9 mouse cellular contexts compared by ENCODE assay signal in genomic region chr6:51206712-51207505, GRCm38 (mm10).
DNase-seq lines count a peak whose midpoint lies in the region; ATAC-seq and TF ChIP-seq lines count a peak whose summit lies in the region.
"Had no signal": no experiment of that assay in that cellular context is flagged by ENCODE, and none has a peak within 500 bp of the region (broad histone marks: within the 10 kb centered on the region; RNA-seq: fewer than 3 reads in every experiment).

No protein-coding gene starts in this region.

- intact Hi-C loops in left cerebral cortex, postnatal 10 days (cut with DNase I) = loop anchor here (5.0 kb wide), 1 partner anchor 650 kb away; no protein-coding TSS in a partner anchor

- TF ChIP-seq CTCF in forebrain, postnatal 0 days (IDR thresholded peaks at IDR 0.05; ENCODE audit: low read depth) = peak; percentile 74
- peak; percentile 81 for TF ChIP-seq CTCF in hindbrain, postnatal 0 days (IDR thresholded peaks at IDR 0.05; ENCODE audit: low read depth)

- H3K27ac ChIP-seq in intestine, embryonic 14.5 days (ENCODE audit: low read depth) = no peak overlapping the region
- H3K27ac ChIP-seq in intestine, embryonic 16.5 days (ENCODE audit: low read length) = no peak overlapping the region; the same call in 1 of the 2 replicates
- H3K27ac ChIP-seq in forebrain, postnatal 0 days (ENCODE audit: low read depth, low read length) = no peak overlapping the region
- 0 out of 2 replicates have a peak overlapping the region, but pooled peaks have one; percentile 54 for H3K27ac ChIP-seq in hindbrain, postnatal 0 days
- peak overlapping the region; percentile 81; the same call in 1 of the 2 replicates for H3K27ac ChIP-seq in midbrain, embryonic 15.5 days
- H3K27ac ChIP-seq: liver, embryonic 15.5 days had no signal

- no peaks in the 10 kb centered on the region for H3K9me3 ChIP-seq in intestine, embryonic 14.5 days (ENCODE audit: control insufficient read depth, low read length)
- H3K9me3 ChIP-seq in intestine, embryonic 16.5 days (ENCODE audit: control insufficient read depth, low read length) = no peaks in the 10 kb centered on the region
- no peaks in the 10 kb centered on the region for H3K9me3 ChIP-seq in forebrain, postnatal 0 days (ENCODE audit: low read length)
- H3K9me3 ChIP-seq in hindbrain, postnatal 0 days (ENCODE audit: low read length) = no peaks in the 10 kb centered on the region
- H3K9me3 ChIP-seq in midbrain, embryonic 15.5 days = no peaks in the 10 kb centered on the region
- H3K9me3 ChIP-seq: liver, embryonic 15.5 days had no signal

- H3K9ac ChIP-seq in intestine, embryonic 14.5 days (ENCODE audit: low read length) = no peak overlapping the region
- H3K9ac ChIP-seq in intestine, embryonic 16.5 days (ENCODE audit: low read depth, low read length) = no peak overlapping the region
- H3K9ac ChIP-seq in forebrain, postnatal 0 days = no peak overlapping the region
- no peak overlapping the region for H3K9ac ChIP-seq in hindbrain, postnatal 0 days (replicated peaks; ENCODE audit: low read length)
- 0 out of 2 replicates have a peak overlapping the region, but pooled peaks have one; percentile 20 for H3K9ac ChIP-seq in midbrain, embryonic 15.5 days
- H3K9ac ChIP-seq: liver, embryonic 15.5 days had no signal

- H3K4me1 ChIP-seq in intestine, embryonic 14.5 days (replicated peaks; ENCODE audit: control insufficient read depth, insufficient read depth, low read length) = peaks cover 15% of the 10 kb centered on the region
- peaks cover 9% of the 10 kb centered on the region for H3K4me1 ChIP-seq in intestine, embryonic 16.5 days (ENCODE audit: control insufficient read depth, insufficient read depth, low read length)
- H3K4me1 ChIP-seq in forebrain, postnatal 0 days (ENCODE audit: insufficient read depth) = peaks cover 3% of the 10 kb centered on the region; the same call in 1 of the 2 replicates
- peaks cover 3% of the 10 kb centered on the region; the same call in 1 of the 2 replicates for H3K4me1 ChIP-seq in hindbrain, postnatal 0 days (ENCODE audit: insufficient read depth, low read length)
- peaks cover 23% of the 10 kb centered on the region for H3K4me1 ChIP-seq in midbrain, embryonic 15.5 days
- H3K4me1 ChIP-seq: liver, embryonic 15.5 days had no signal

- WGBS in intestine, embryonic 14.5 days = 16% methylated on average over 11 of the region's 11 CpGs
- WGBS in intestine, embryonic 16.5 days = 12% methylated on average over 11 of the region's 11 CpGs
- WGBS in forebrain, postnatal 0 days = 9% methylated on average over 11 of the region's 11 CpGs
- WGBS in hindbrain, postnatal 0 days = 13% methylated on average over 11 of the region's 11 CpGs
- 8% methylated on average over 11 of the region's 11 CpGs for WGBS in midbrain, embryonic 15.5 days

- H3K4me2 ChIP-seq in intestine, embryonic 14.5 days (ENCODE audit: low read length) = no peak overlapping the region
- no peak overlapping the region for H3K4me2 ChIP-seq in intestine, embryonic 16.5 days (ENCODE audit: low read depth, low read length)
- H3K4me2 ChIP-seq in forebrain, postnatal 0 days (ENCODE audit: low read depth) = no peak overlapping the region
- H3K4me2 ChIP-seq in hindbrain, postnatal 0 days (ENCODE audit: low read depth, low read length) = peak overlapping the region; percentile 46; the same call in 1 of the 2 replicates
- peak overlapping the region; percentile 52; the same call in 1 of the 2 replicates for H3K4me2 ChIP-seq in midbrain, embryonic 15.5 days
- H3K4me2 ChIP-seq: liver, embryonic 15.5 days had no signal

- H3K4me3 ChIP-seq in intestine, embryonic 14.5 days (ENCODE audit: low read depth, low read length) = no peak overlapping the region
- no peak overlapping the region for H3K4me3 ChIP-seq in intestine, embryonic 16.5 days (ENCODE audit: low read length)
- H3K4me3 ChIP-seq in forebrain, postnatal 0 days (ENCODE audit: low read depth, low read length) = no peak overlapping the region
- no peak overlapping the region for H3K4me3 ChIP-seq in hindbrain, postnatal 0 days (ENCODE audit: low read length)
- no peak overlapping the region for H3K4me3 ChIP-seq in midbrain, embryonic 15.5 days
- H3K4me3 ChIP-seq: liver, embryonic 15.5 days had no signal

- no peak for ATAC-seq in intestine, embryonic 14.5 days (replicated peaks; ENCODE audit: low FRiP score, low TSS enrichment, low read depth)
- no peak for ATAC-seq in intestine, embryonic 16.5 days
- ATAC-seq in forebrain, postnatal 0 days = 0 out of 2 replicates have a peak, but pooled peaks have one; percentile 28
- ATAC-seq in hindbrain, postnatal 0 days = no peak
- no peak for ATAC-seq in midbrain, embryonic 15.5 days (replicated peaks)

- H3K27me3 ChIP-seq in intestine, embryonic 14.5 days (replicated peaks; ENCODE audit: control insufficient read depth, insufficient read depth, low read length) = peaks cover 15% of the 10 kb centered on the region; the same call in 1 of the 2 replicates
- H3K27me3 ChIP-seq in intestine, embryonic 16.5 days (replicated peaks; ENCODE audit: control insufficient read depth, insufficient read depth, low read length) = peaks cover 18% of the 10 kb centered on the region
- H3K27me3 ChIP-seq in forebrain, postnatal 0 days (ENCODE audit: insufficient read depth, low read length) = no peaks in the 10 kb centered on the region; the same call in 1 of the 2 replicates
- H3K27me3 ChIP-seq in hindbrain, postnatal 0 days (ENCODE audit: insufficient read depth, low read length) = no peaks in the 10 kb centered on the region
- H3K27me3 ChIP-seq in midbrain, embryonic 15.5 days (replicated peaks) = peaks cover 2% of the 10 kb centered on the region; the same call in 1 of the 2 replicates
- H3K27me3 ChIP-seq in splenic B cell, adult 2 months (ENCODE audit: control insufficient read depth, insufficient read depth, low read length, poor library complexity, severe bottlenecking) = no peaks in the 10 kb centered on the region

- no peaks in the 10 kb centered on the region for H3K36me3 ChIP-seq in intestine, embryonic 14.5 days (ENCODE audit: control insufficient read depth, insufficient read depth, low read length)
- H3K36me3 ChIP-seq in intestine, embryonic 16.5 days (ENCODE audit: control insufficient read depth, insufficient read depth, low read length) = no peaks in the 10 kb centered on the region
- no peaks in the 10 kb centered on the region for H3K36me3 ChIP-seq in forebrain, postnatal 0 days (ENCODE audit: insufficient read depth)
- no peaks in the 10 kb centered on the region for H3K36me3 ChIP-seq in hindbrain, postnatal 0 days (ENCODE audit: insufficient read depth, low read length)
- no peaks in the 10 kb centered on the region for H3K36me3 ChIP-seq in midbrain, embryonic 15.5 days (replicated peaks)
- H3K36me3 ChIP-seq in splenic B cell, adult 2 months (ENCODE audit: control insufficient read depth, insufficient read depth, low read length, poor library complexity, severe bottlenecking) = no peaks in the 10 kb centered on the region
- H3K36me3 ChIP-seq: liver, embryonic 15.5 days had no signal

- DNase-seq in intestine, embryonic 14.5 days (ENCODE audit: low spot score) = peak; percentile 84
- peak; percentile 19 for DNase-seq in cerebellum, adult 11-12 months
- peak; percentile 70 for DNase-seq in forebrain, postnatal 0 days
- DNase-seq in hindbrain, postnatal 0 days (ENCODE audit: low spot score) = peak; percentile 75
- DNase-seq in left cerebral cortex, postnatal 10 days (ENCODE audit: extremely low spot score in 1 of 2, low spot score in 2 of 2) = peak; percentile 38 to 64
- peak; percentile 74 for DNase-seq in splenic B cell, adult 2 months (ENCODE audit: low read depth, low spot score)

Comparison
In these comparisons a context has a peak if more than half of its experiments do, and no peak if none do; other contexts are left out.
1. DNase-seq: peak in every context shown above with its lines; median percentile 84 in intestine, embryonic 14.5 days; 75 in hindbrain, postnatal 0 days; 74 in splenic B cell, adult 2 months; 70 in forebrain, postnatal 0 days; 51 in left cerebral cortex, postnatal 10 days; 19 in cerebellum, adult 11-12 months.
2. H3K27ac ChIP-seq: peak in hindbrain, postnatal 0 days (single experiment) and midbrain, embryonic 15.5 days (single experiment); none in intestine, embryonic 14.5 days (single experiment), intestine, embryonic 16.5 days (single experiment) and forebrain, postnatal 0 days (single experiment).
3. H3K4me2 ChIP-seq: peak in hindbrain, postnatal 0 days (single experiment) and midbrain, embryonic 15.5 days (single experiment); none in intestine, embryonic 14.5 days (single experiment), intestine, embryonic 16.5 days (single experiment) and forebrain, postnatal 0 days (single experiment).